Mouse (Mus musculus) lung, embryonic 16.5 days (tissue): ENCODE results near the gene Mthfr. TPM values are rescaled to one million over a fixed set of nuclear protein-coding genes. Genes with fewer than 3 reads are reported as not detected.

Source experiments
- polyA plus RNA-seq: library from polyadenylated mRNA; unstranded; fragments of >200 nt; fragmentation: Nextera tagmentation; extraction: Ambion mirVana; gene quantifications from 2 replicates; pipeline ENCODE4 v1.2.1, GENCODE M21; 2015

The Mthfr gene
- polyA plus RNA-seq, 1 experiment from 2014 or later, result 21.3 TPM

Other genes with a start within 250 kb of the Mthfr start
- 5.7 and 6.2 TPM in 2 replicates for gene Zfp984, start 229.3 kb upstream of the Mthfr start, polyA plus RNA-seq
- 5.5 and 6.5 TPM in 2 replicates for gene Zfp933, start 190.7 kb upstream of the Mthfr start, polyA plus RNA-seq
- 47.0 and 48.2 TPM in 2 replicates for gene Miip, start 170.3 kb upstream of the Mthfr start, polyA plus RNA-seq
- gene Fv1, start 170.1 kb upstream of the Mthfr start, polyA plus RNA-seq, result 7.3 and 9.5 TPM in 2 replicates
- gene Mfn2, start 134.4 kb upstream of the Mthfr start, polyA plus RNA-seq, result 34.6 and 36.6 TPM in 2 replicates
- gene Plod1, start 102.3 kb upstream of the Mthfr start, polyA plus RNA-seq, result 50.8 and 51.4 TPM in 2 replicates
- gene 2510039O18Rik, start 98.2 kb upstream of the Mthfr start, polyA plus RNA-seq, result 9.2 and 11.7 TPM in 2 replicates
- gene Nppb, start 53.3 kb upstream of the Mthfr start, polyA plus RNA-seq, result 2.9 and 4.2 TPM in 2 replicates
- 122 and 163 TPM in 2 replicates for gene Nppa, start 38.4 kb upstream of the Mthfr start, polyA plus RNA-seq
- 4.5 and 4.8 TPM in 2 replicates for gene Clcn6, start 256 bp upstream of the Mthfr start, polyA plus RNA-seq
- gene Agtrap, start 49.0 kb downstream of the Mthfr start, polyA plus RNA-seq, result 16.3 and 17.8 TPM in 2 replicates
- gene Mad2l2, start 91.3 kb downstream of the Mthfr start, polyA plus RNA-seq, result 47.6 and 50.2 TPM in 2 replicates
- gene Draxin, start 91.6 kb downstream of the Mthfr start, polyA plus RNA-seq, result 0.08 and 0.10 TPM in 2 replicates
- 13.7 and 17.3 TPM in 2 replicates for gene Fbxo6, start 113.1 kb downstream of the Mthfr start, polyA plus RNA-seq
- gene Fbxo44, start 121.4 kb downstream of the Mthfr start, polyA plus RNA-seq, result 11.9 and 12.1 TPM in 2 replicates
- 0.50 and 1.4 TPM in 2 replicates for gene Fbxo2, start 121.5 kb downstream of the Mthfr start, polyA plus RNA-seq
- gene Disp3, start 248.9 kb downstream of the Mthfr start, polyA plus RNA-seq, result 0.04 and 0.08 TPM in 2 replicates